Mouse (Mus musculus) retina, embryonic 14.5 days (tissue): ENCODE results near the gene Atp5mpl.

ENCODE experiments used
- DNase-seq: peaks from one replicate; pipeline ENCODE4 v3.0.0-alpha.2; 2015; ENCODE audit warnings: low spot score

Atp5mpl gene

GRCm38 (mm10) chr12:111911796-111912195 is 55.0 kb downstream of the Atp5mpl start:
- DNase-seq: no peak
